ENCODE assay signal across 9 mouse cellular contexts in the genomic region with DNA sequence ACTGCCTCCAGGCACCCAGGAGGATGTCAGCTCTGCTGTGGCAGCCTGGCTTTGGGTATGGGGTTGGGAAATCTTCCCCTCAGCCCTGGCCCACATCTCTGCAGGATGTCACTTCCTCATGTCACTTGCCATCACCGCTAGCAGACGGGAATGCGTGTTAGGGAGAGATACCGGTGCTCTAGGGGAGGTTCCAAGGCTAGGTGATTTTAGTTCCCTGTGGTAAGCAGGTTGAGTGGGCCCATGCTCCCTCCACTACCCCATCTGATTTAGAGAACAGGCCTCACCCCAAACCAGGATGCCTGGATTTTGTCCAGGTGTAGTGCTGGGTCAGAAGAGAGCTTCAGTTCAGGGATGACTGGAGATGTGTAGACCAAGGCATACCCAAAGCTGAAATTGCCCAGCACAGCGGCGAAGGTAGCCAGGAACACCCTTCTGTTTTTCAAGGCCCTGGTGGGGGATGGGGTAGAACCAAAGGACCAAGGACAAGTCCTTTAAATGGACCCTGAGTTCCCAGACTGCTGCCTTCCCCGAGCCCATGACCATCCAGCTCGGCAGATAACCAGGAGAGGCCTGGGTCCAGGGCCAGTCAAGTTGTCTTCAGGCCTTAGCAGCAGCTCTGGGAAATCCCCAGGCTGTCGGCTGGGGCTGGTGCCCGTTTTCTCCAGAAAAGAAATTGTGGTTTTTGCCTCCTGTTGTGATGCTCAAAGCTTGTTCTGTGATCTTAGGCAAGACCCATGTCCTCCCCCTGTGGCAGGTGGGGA. TPM values are rescaled to one million over a fixed set of nuclear protein-coding genes. Genes with fewer than 3 reads are reported as not detected.
DNase-seq lines count a peak whose midpoint lies in the region; ATAC-seq and TF ChIP-seq lines count a peak whose summit lies in the region.
"Had no signal": no experiment of that assay in that cellular context is flagged by ENCODE, and none has a peak within 500 bp of the region (broad histone marks: within the 10 kb centered on the region; RNA-seq: fewer than 3 reads in every experiment).

No protein-coding gene starts in this region.

- peak overlapping the region in 1 of 2 experiments; percentile 44; a peak in 2 of 4 replicates for H3K4me3 ChIP-seq in MEL (ENCODE audit: control insufficient read depth in 1 of 2, insufficient read depth in 1 of 2, low read depth in 2 of 2, low read length in 2 of 2)
- H3K4me3 ChIP-seq in hindbrain, embryonic 12.5 days: peak overlapping the region; percentile 30
- peak overlapping the region; percentile 39 for H3K4me3 ChIP-seq in midbrain, embryonic 12.5 days
- no peak overlapping the region for H3K4me3 ChIP-seq in heart, embryonic 12.5 days

- peak overlapping the region; percentile 52 for H3K4me2 ChIP-seq in hindbrain, embryonic 12.5 days (replicated peaks)
- H3K4me2 ChIP-seq in midbrain, embryonic 12.5 days (replicated peaks): peak overlapping the region; percentile 61
- H3K4me2 ChIP-seq in heart, embryonic 12.5 days: no peak overlapping the region

- peaks cover 4 to 20% of the 10 kb centered on the region in 2 experiments; a peak in 3 of 4 replicates for H3K4me1 ChIP-seq in MEL (ENCODE audit: control insufficient read depth in 1 of 2, insufficient read depth in 2 of 2, low read length in 2 of 2)
- H3K4me1 ChIP-seq in hindbrain, embryonic 12.5 days: peaks cover 12% of the 10 kb centered on the region
- H3K4me1 ChIP-seq in midbrain, embryonic 12.5 days: 0 out of 2 replicates have a peak, but pooled peaks cover 10% of the 10 kb centered on the region
- H3K4me1 ChIP-seq in heart, embryonic 12.5 days (replicated peaks): peaks cover 9% of the 10 kb centered on the region; the same call in 1 of the 2 replicates

- 71% methylated on average over 10 of the region's 10 CpGs for WGBS in hindbrain, embryonic 12.5 days
- WGBS in midbrain, embryonic 12.5 days: 70% methylated on average over 10 of the region's 10 CpGs
- WGBS in heart, embryonic 12.5 days: 58% methylated on average over 10 of the region's 10 CpGs

- H3K36me3 ChIP-seq in MEL (ENCODE audit: control insufficient read depth in 1 of 2, insufficient read depth in 2 of 2, low read length in 2 of 2): peaks cover 0 to 9% of the 10 kb centered on the region in 2 experiments; a peak in 2 of 4 replicates
- no peaks in the 10 kb centered on the region for H3K36me3 ChIP-seq in hindbrain, embryonic 12.5 days
- no peaks in the 10 kb centered on the region for H3K36me3 ChIP-seq in midbrain, embryonic 12.5 days
- no peaks in the 10 kb centered on the region for H3K36me3 ChIP-seq in heart, embryonic 12.5 days

- no peak for TF ChIP-seq CTCF in MEL (IDR thresholded peaks at IDR 0.05 in 2 of 3, conservative IDR thresholded peaks at IDR 0.05 in 1 of 3; ENCODE audit: control insufficient read depth in 1 of 3, insufficient read depth in 1 of 3, low read depth in 2 of 3, low read length in 3 of 3, poor library complexity in 1 of 3, severe bottlenecking in 1 of 3)

- no peak overlapping the region for H3K9ac ChIP-seq in MEL (ENCODE audit: control insufficient read depth, low read depth, low read length, poor library complexity, severe bottlenecking)
- H3K9ac ChIP-seq in hindbrain, embryonic 12.5 days: peak overlapping the region; percentile 42; the same call in 1 of the 2 replicates
- no peak overlapping the region for H3K9ac ChIP-seq in midbrain, embryonic 12.5 days (replicated peaks)
- H3K9ac ChIP-seq in heart, embryonic 12.5 days: no peak overlapping the region

- H3K9me3 ChIP-seq in MEL (replicated peaks; ENCODE audit: insufficient read depth, low read length): no peaks in the 10 kb centered on the region
- no peaks in the 10 kb centered on the region for H3K9me3 ChIP-seq in hindbrain, embryonic 12.5 days (replicated peaks)
- H3K9me3 ChIP-seq in midbrain, embryonic 12.5 days: no peaks in the 10 kb centered on the region
- H3K9me3 ChIP-seq in heart, embryonic 12.5 days (replicated peaks): no peaks in the 10 kb centered on the region

- no peak for ATAC-seq in hindbrain, embryonic 12.5 days (ENCODE audit: low FRiP score)
- no peak for ATAC-seq in midbrain, embryonic 12.5 days (ENCODE audit: low FRiP score, low read depth)
- no peak for ATAC-seq in heart, embryonic 12.5 days (ENCODE audit: insufficient number of reproducible peaks, low FRiP score)

- TF ChIP-seq RAD21 in MEL (IDR thresholded peaks at IDR 0.05; ENCODE audit: low read depth, low read length): no peak

- TF ChIP-seq EP300 in MEL (IDR thresholded peaks at IDR 0.05; ENCODE audit: low read depth in 1 of 2, low read length in 2 of 2): peak; percentile 35 to 46; a peak in 3 of 4 replicates

- H3K27me3 ChIP-seq in MEL (ENCODE audit: control insufficient read depth in 1 of 2, insufficient read depth in 2 of 2, low read length in 2 of 2): no peaks in the 10 kb centered on the region
- H3K27me3 ChIP-seq in hindbrain, embryonic 12.5 days: peaks cover 23% of the 10 kb centered on the region
- peaks cover 26% of the 10 kb centered on the region for H3K27me3 ChIP-seq in midbrain, embryonic 12.5 days
- peaks cover 53% of the 10 kb centered on the region for H3K27me3 ChIP-seq in heart, embryonic 12.5 days (replicated peaks)

- no peak for TF ChIP-seq POLR2A in MEL (IDR thresholded peaks at IDR 0.05; ENCODE audit: control insufficient read depth in 1 of 2, insufficient read depth in 1 of 2, low read depth in 1 of 2, low read length in 2 of 2, poor library complexity in 1 of 2)

- H3K27ac ChIP-seq in MEL (ENCODE audit: control insufficient read depth, low read depth, low read length): no peak overlapping the region
- no peak overlapping the region for H3K27ac ChIP-seq in hindbrain, embryonic 12.5 days
- no peak overlapping the region for H3K27ac ChIP-seq in midbrain, embryonic 12.5 days (replicated peaks)
- H3K27ac ChIP-seq in heart, embryonic 12.5 days (ENCODE audit: poor library complexity, severe bottlenecking): no peak overlapping the region

- H3K79me2 ChIP-seq in MEL (ENCODE audit: control insufficient read depth, insufficient read depth, low read length, poor library complexity): no peaks in the 10 kb centered on the region

- DNase-seq in MEL (ENCODE audit: low read depth, low spot score): peak; percentile 75
- peak; percentile 69 for DNase-seq in cerebellum, adult 9-10 months
- DNase-seq in adrenal gland, adult 18-20 months (ENCODE audit: low spot score in 2 of 2): no peak
- no peak for DNase-seq in left cerebral cortex, adult 8-10 months (ENCODE audit: low spot score in 2 of 2)

TF ChIP-seq in MEL, 35 proteins besides CTCF, POLR2A, EP300 and RAD21 (continues in another document):
- TF ChIP-seq MAZ (IDR thresholded peaks at IDR 0.05; ENCODE audit: low read depth, low read length) (no peak), SIN3A (IDR thresholded peaks at IDR 0.05; ENCODE audit: low read length) (peak; percentile 31; the same call in 1 of the 2 replicates)

RNA-seq across cellular contexts. Expression of a gene that starts 0.8 kb away (rescaled TPM):
- total RNA-seq in MEL (2012; rRNA removed): 2.3 and 2.6 TPM in 2 replicates
- polyA plus RNA-seq in MEL (2012; ENCODE audit: insufficient read depth in 1 of 2, insufficient read length in 2 of 2, low read depth in 1 of 2, low replicate concordance in 2 of 2, missing spikeins in 1 of 2): 1 to 10 TPM in 1 of 2 experiments, not detected in 1; 3.2 TPM
- 3.5 and 4.1 TPM in 2 replicates for polyA plus RNA-seq in hindbrain, embryonic 12.5 days (2016; fragmentation: Nextera tagmentation; extraction: Ambion mirVana)
- polyA plus RNA-seq in midbrain, embryonic 12.5 days (2016; fragmentation: Nextera tagmentation; extraction: Ambion mirVana): 2.9 and 3.5 TPM in 2 replicates
- polyA plus RNA-seq in heart, embryonic 12.5 days (2016; fragmentation: Nextera tagmentation; extraction: Ambion mirVana): 0.10 and 0.47 TPM in 2 replicates
- 1 to 10 TPM in 1 of 2 experiments, under 1 TPM in 1; 0.33 to 1.1 TPM for total RNA-seq in adrenal gland, adult 18-20 months (2021)
- 10 to 100 TPM; 21.1 to 28.3 (median 27.8) TPM for total RNA-seq in left cerebral cortex, adult 8-10 months (2022)

RNA-seq across cellular contexts. Expression of a gene that starts 17.3 kb away (rescaled TPM):
- 15.2 and 19.1 TPM in 2 replicates for total RNA-seq in MEL (2012; rRNA removed)
- polyA plus RNA-seq in MEL (2012; ENCODE audit: insufficient read depth in 1 of 2, insufficient read length in 2 of 2, low read depth in 1 of 2, low replicate concordance in 2 of 2, missing spikeins in 1 of 2): 10 to 100 TPM in 1 of 2 experiments, not detected in 1; 60.7 TPM
- polyA plus RNA-seq in hindbrain, embryonic 12.5 days (2016; fragmentation: Nextera tagmentation; extraction: Ambion mirVana): 115 TPM in 2 replicates
- 116 and 126 TPM in 2 replicates for polyA plus RNA-seq in midbrain, embryonic 12.5 days (2016; fragmentation: Nextera tagmentation; extraction: Ambion mirVana)
- 40.0 and 41.6 TPM in 2 replicates for polyA plus RNA-seq in heart, embryonic 12.5 days (2016; fragmentation: Nextera tagmentation; extraction: Ambion mirVana)
- total RNA-seq in adrenal gland, adult 18-20 months (2021): 10 to 100 TPM; 46.9 to 62.8 TPM
- 10 to 100 TPM; 42.4 to 46.5 (median 44.1) TPM for total RNA-seq in left cerebral cortex, adult 8-10 months (2022)

RNA-seq across cellular contexts. Expression of a gene that starts 44.9 kb away (rescaled TPM):
- not detected in 2 replicates for total RNA-seq in MEL (2012; rRNA removed)
- polyA plus RNA-seq in MEL (2012; ENCODE audit: insufficient read depth in 1 of 2, insufficient read length in 2 of 2, low read depth in 1 of 2, low replicate concordance in 2 of 2, missing spikeins in 1 of 2): not detected
- 2.6 and 5.2 TPM in 2 replicates for polyA plus RNA-seq in hindbrain, embryonic 12.5 days (2016; fragmentation: Nextera tagmentation; extraction: Ambion mirVana)
- 0.14 TPM in 1 of 2 replicates, not detected in the other for polyA plus RNA-seq in midbrain, embryonic 12.5 days (2016; fragmentation: Nextera tagmentation; extraction: Ambion mirVana)
- 0.17 and 0.18 TPM in 2 replicates for polyA plus RNA-seq in heart, embryonic 12.5 days (2016; fragmentation: Nextera tagmentation; extraction: Ambion mirVana)
- not detected for total RNA-seq in adrenal gland, adult 18-20 months (2021)
- 1 to 10 TPM in 2 of 4 experiments, under 1 TPM in 2; 0.44 to 1.5 (median 1.2) TPM for total RNA-seq in left cerebral cortex, adult 8-10 months (2022)
- polyA plus RNA-seq: stomach, embryonic 14.5 days had no signal

RNA-seq across cellular contexts. Expression of a gene that starts 52.1 kb away (rescaled TPM):
- total RNA-seq in MEL (2012; rRNA removed): not detected in 2 replicates
- polyA plus RNA-seq in MEL (2012; ENCODE audit: insufficient read depth in 1 of 2, insufficient read length in 2 of 2, low read depth in 1 of 2, low replicate concordance in 2 of 2, missing spikeins in 1 of 2): not detected
- polyA plus RNA-seq in hindbrain, embryonic 12.5 days (2016; fragmentation: Nextera tagmentation; extraction: Ambion mirVana): 6.1 and 9.0 TPM in 2 replicates
- polyA plus RNA-seq in midbrain, embryonic 12.5 days (2016; fragmentation: Nextera tagmentation; extraction: Ambion mirVana): 6.7 and 7.6 TPM in 2 replicates
- 10.9 and 12.2 TPM in 2 replicates for polyA plus RNA-seq in heart, embryonic 12.5 days (2016; fragmentation: Nextera tagmentation; extraction: Ambion mirVana)
- total RNA-seq in adrenal gland, adult 18-20 months (2021): 10 to 100 TPM; 20.4 to 23.7 TPM
- 10 to 100 TPM; 12.6 to 18.4 (median 15.6) TPM for total RNA-seq in left cerebral cortex, adult 8-10 months (2022)

RNA-seq across cellular contexts. Expression of a gene that starts 53.8 kb away (rescaled TPM):
- total RNA-seq in MEL (2012; rRNA removed): 75.1 and 130 TPM in 2 replicates
- polyA plus RNA-seq in MEL (2012; ENCODE audit: insufficient read depth in 1 of 2, insufficient read length in 2 of 2, low read depth in 1 of 2, low replicate concordance in 2 of 2, missing spikeins in 1 of 2): 10 to 100 TPM in 1 of 2 experiments, not detected in 1; 19.7 TPM
- 0.07 TPM in 1 of 2 replicates, not detected in the other for polyA plus RNA-seq in hindbrain, embryonic 12.5 days (2016; fragmentation: Nextera tagmentation; extraction: Ambion mirVana)
- not detected in 2 replicates for polyA plus RNA-seq in midbrain, embryonic 12.5 days (2016; fragmentation: Nextera tagmentation; extraction: Ambion mirVana)
- not detected in 2 replicates for polyA plus RNA-seq in heart, embryonic 12.5 days (2016; fragmentation: Nextera tagmentation; extraction: Ambion mirVana)
- total RNA-seq in adrenal gland, adult 18-20 months (2021): not detected
- 1 to 10 TPM; 1.2 to 1.6 (median 1.4) TPM for total RNA-seq in left cerebral cortex, adult 8-10 months (2022)
- total RNA-seq: gastrocnemius, adult 8-10 months had no signal

Comparison
In these comparisons a context has a peak if more than half of its experiments do, and no peak if none do; other contexts are left out.
1. DNase-seq: peak in MEL (single experiment) and cerebellum, adult 9-10 months (single experiment); none in adrenal gland, adult 18-20 months (0 of 2) and left cerebral cortex, adult 8-10 months (0 of 2).